Mouse (Mus musculus): ENCODE results near the gene Antxr2. TPM values are rescaled to one million over a fixed set of nuclear protein-coding genes. Genes with fewer than 3 reads are reported as not detected.

Antxr2 gene
- 20.7 and 22.2 TPM in 2 replicates for total RNA-seq (2015)
- total RNA-seq (2017) = 19.3 and 24.4 TPM in 2 replicates

GRCm38 (mm10) chr5:98030902-98031641 lies at the start of gene Antxr2:
Gene Antxr2 (minus strand): TSS chr5:98031043.
- ATAC-seq (ENCODE audit: poor library complexity, severe bottlenecking) = peak; percentile 55

- ATAC-seq (ENCODE audit: poor library complexity, severe bottlenecking) = no peak
Observed at GRCm38 (mm10) chr5:98076612-98077011, 45.8 kb upstream of the Antxr2 start.

GRCm38 (mm10) chr5:98069191-98069590 lies 38.3 kb upstream of the Antxr2 start:
- no peak for ATAC-seq (ENCODE audit: poor library complexity, severe bottlenecking)

GRCm38 (mm10) chr5:98055275-98055674 lies 24.4 kb upstream of the Antxr2 start:
- ATAC-seq (ENCODE audit: poor library complexity, severe bottlenecking) = peak; percentile 61

GRCm38 (mm10) chr5:98054834-98055233 lies 24.0 kb upstream of the Antxr2 start:
- ATAC-seq (ENCODE audit: poor library complexity, severe bottlenecking) = peak; percentile 98

GRCm38 (mm10) chr5:98034928-98035327 lies 4.1 kb upstream of the Antxr2 start:
- no peak for ATAC-seq (ENCODE audit: poor library complexity, severe bottlenecking)

- ATAC-seq (ENCODE audit: poor library complexity, severe bottlenecking) = peak; percentile 11
Observed at GRCm38 (mm10) chr5:98034207-98034606, 3.4 kb upstream of the Antxr2 start.

- ATAC-seq (ENCODE audit: poor library complexity, severe bottlenecking) = peak; percentile 65
Observed at GRCm38 (mm10) chr5:98032803-98033420, 2.1 kb upstream of the Antxr2 start.

GRCm38 (mm10) chr5:98030091-98030901 lies 547 bp downstream of the Antxr2 start:
- peak; percentile 41 for ATAC-seq (ENCODE audit: poor library complexity, severe bottlenecking)

GRCm38 (mm10) chr5:98027688-98028389 lies 3.0 kb downstream of the Antxr2 start:
- ATAC-seq (ENCODE audit: poor library complexity, severe bottlenecking) = no peak

- no peak for ATAC-seq (ENCODE audit: poor library complexity, severe bottlenecking)
Observed at GRCm38 (mm10) chr5:98025921-98026320, 4.9 kb downstream of the Antxr2 start.

- ATAC-seq (ENCODE audit: poor library complexity, severe bottlenecking) = peak; percentile 83
Observed at GRCm38 (mm10) chr5:98024545-98024944, 6.3 kb downstream of the Antxr2 start.

- ATAC-seq (ENCODE audit: poor library complexity, severe bottlenecking) = no peak
Observed at GRCm38 (mm10) chr5:98021518-98021917, 9.3 kb downstream of the Antxr2 start.

GRCm38 (mm10) chr5:98020658-98021057 lies 10.2 kb downstream of the Antxr2 start:
- no peak for ATAC-seq (ENCODE audit: poor library complexity, severe bottlenecking)

- no peak for ATAC-seq (ENCODE audit: poor library complexity, severe bottlenecking)
Observed at GRCm38 (mm10) chr5:98019396-98019795, 11.4 kb downstream of the Antxr2 start.

GRCm38 (mm10) chr5:98018162-98018561 lies 12.7 kb downstream of the Antxr2 start:
- peak; percentile 81 for ATAC-seq (ENCODE audit: poor library complexity, severe bottlenecking)

- ATAC-seq (ENCODE audit: poor library complexity, severe bottlenecking) = peak; percentile 75
Observed at GRCm38 (mm10) chr5:98016247-98017203, 14.3 kb downstream of the Antxr2 start.

GRCm38 (mm10) chr5:98005751-98006150 lies 25.1 kb downstream of the Antxr2 start:
- ATAC-seq (ENCODE audit: poor library complexity, severe bottlenecking) = no peak

- ATAC-seq (ENCODE audit: poor library complexity, severe bottlenecking) = no peak
Observed at GRCm38 (mm10) chr5:97999261-97999824, 31.5 kb downstream of the Antxr2 start.

Measured in megakaryocyte, adult 5-6 weeks (primary cell).